Mouse (Mus musculus) urinary bladder, postnatal 25 days (tissue): Measurements from ENCODE around the gene S100a9.

Source experiments
- DNase-seq: peaks from one replicate; pipeline ENCODE4 v3.0.0; 2022; ENCODE audit warnings: low spot score

Gene S100a9

DNA sequence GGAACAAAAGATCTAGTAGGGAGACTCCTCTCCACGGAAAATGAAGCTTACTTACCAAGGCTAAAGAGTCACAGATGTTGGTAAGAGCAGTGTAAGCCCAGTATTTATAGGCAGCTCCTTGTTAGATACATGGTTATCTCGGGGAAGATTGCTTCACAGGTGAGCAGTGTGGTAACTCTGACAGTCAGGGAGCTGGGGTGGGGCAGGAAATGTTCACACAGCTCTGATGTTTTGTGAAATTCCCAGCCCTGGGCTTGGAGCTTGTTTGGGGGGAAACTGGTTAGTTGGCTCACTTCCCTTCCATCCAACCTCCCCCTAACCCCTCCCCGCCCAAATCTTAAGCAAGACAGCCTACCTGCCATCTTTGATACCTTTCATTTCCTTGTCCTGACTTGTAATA lies at the start of gene S100a9:
TSS of gene S100a9 (minus strand) at position 109 of the 400 bp plus-strand sequence.
- DNase-seq: no peak

- no peak for DNase-seq
Observed at GRCm38 (mm10) chr3:90726606-90727005, 31.1 kb upstream of the S100a9 start, which contains the start of gene Pglyrp4. Pglyrp4 (plus strand) TSS chr3:90726906.

- peak; percentile 89 for DNase-seq
Observed at GRCm38 (mm10) chr3:90709591-90710460, 14.3 kb upstream of the S100a9 start.

DNA sequence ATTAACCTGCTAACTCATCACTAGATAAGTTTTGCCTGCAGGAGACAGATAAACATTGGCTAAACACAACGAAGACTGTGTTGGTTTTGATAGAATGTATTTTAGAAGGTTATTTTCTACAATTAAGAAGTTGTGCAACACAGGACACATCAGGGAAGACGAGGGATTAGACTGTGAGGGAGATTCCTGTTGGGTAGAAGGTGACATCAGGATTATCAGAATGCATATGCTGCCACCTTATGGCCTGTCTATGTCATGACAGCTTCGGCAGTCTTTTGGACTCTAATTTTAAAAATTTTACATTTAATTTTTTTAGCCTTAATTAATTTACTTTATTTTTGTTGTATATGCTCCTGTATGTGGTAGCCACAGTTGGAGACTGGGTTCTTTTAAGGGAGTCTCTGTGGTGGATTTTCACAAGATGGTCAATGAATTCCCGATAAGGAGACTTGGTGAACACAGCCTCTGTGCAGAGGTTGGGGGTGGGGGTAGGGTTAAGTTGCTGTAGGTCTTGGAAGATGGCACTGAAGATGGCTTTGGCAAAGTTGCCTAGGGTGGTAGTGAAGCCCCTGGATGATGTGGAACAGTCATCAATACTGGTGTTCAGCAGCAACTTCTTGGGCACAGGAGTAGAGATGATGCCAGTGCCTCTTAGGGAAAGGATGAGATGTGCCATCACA lies 13.1 kb upstream of the S100a9 start:
- no peak for DNase-seq

GRCm38 (mm10) chr3:90702244-90702643 lies 6.7 kb upstream of the S100a9 start:
- DNase-seq: no peak

DNA sequence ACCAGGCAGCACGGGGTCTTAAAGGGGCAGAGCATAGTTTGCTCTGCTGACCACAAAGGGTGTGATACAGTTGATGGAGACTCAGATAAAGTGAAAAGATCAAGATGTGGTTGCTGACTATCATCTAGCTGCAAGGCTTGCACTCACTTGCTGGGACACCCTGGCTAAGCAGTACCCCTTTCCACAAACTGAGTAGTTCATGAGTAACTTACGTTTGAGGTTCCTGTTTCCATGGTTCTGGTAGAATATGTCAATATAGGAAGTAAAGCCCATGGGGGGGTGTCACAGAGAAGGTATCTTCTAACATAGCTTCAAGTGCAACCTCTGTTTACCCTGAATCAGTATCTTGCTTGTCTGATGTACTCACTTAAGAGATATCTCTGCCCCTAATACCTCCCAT lies 2.0 kb downstream of the S100a9 start:
- DNase-seq: no peak

DNA sequence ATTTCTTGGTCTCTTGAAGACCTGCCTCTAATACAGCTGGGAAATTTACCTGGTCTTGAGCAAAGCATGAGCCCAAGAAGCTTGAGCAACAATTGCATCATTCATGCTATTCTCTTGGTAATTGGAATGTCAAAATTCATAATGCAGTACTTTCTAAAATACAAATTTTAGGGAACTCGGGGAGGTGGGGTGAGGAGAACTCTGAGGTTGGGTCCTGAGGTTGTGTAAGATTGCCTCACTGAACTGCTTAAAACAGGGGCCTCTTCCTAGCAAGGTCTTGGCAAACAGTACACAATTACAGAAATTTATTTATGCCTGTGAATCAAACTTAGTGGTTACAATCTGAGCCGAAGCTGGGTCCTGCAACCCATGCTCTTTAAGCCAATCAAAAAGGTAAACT lies 8.7 kb downstream of the S100a9 start:
- no peak for DNase-seq

GRCm38 (mm10) chr3:90683929-90684328 lies 11.6 kb downstream of the S100a9 start:
- DNase-seq: no peak

GRCm38 (mm10) chr3:90678656-90679055 lies 16.9 kb downstream of the S100a9 start:
- DNase-seq: no peak

DNA sequence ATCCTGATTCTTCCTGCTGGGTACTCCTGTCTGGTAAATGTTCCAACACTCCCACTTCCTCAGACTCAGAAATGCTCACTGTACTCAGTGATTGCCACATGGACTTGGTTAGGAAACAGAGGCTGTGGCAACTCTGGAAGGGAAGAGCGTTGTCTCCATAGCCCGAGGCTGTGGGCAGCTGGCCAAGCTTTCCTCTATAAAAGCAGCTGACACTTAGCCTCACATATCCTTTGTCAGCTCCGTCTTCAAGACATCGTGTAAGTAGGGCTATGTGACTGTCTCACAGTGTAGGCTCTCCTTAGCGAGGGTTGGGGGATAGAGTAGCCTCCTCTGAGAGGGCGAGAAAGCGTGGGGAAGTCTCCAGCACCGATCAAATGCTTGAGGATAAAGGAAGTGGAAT lies 26.7 kb downstream of the S100a9 start, which contains the start of gene S100a8:
TSS of gene S100a8 (plus strand) at position 133 of the 400 bp plus-strand sequence.
- no peak for DNase-seq

DNA sequence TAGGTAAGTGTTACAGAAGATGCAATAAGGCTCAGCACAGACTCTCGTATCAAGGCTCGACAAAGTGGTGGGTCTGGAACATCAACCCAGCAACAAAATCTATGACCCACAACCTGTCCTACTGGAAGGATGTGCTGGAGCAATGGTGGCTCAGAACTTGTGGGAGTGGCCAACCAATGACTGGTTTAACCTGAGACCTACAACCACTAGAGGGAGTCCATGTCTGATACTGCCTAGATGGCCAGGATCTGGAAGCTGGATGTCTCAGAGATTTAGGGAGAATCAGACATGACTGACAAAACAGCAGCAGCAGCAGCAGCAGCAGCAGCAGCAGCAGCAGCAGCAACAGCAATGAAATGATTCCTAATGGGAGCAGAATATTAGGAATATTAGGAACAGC lies 31.3 kb downstream of the S100a9 start:
- DNase-seq: no peak

GRCm38 (mm10) chr3:90659364-90660044 lies 36.0 kb downstream of the S100a9 start:
- DNase-seq: no peak

GRCm38 (mm10) chr3:90657405-90657804 lies 38.1 kb downstream of the S100a9 start:
- DNase-seq: no peak

- DNase-seq: no peak
Observed at GRCm38 (mm10) chr3:90653717-90654116, 41.8 kb downstream of the S100a9 start, which contains the start of gene S100a7a. S100a7a (plus strand) TSS chr3:90654017.

GRCm38 (mm10) chr3:90652878-90653508 lies 42.5 kb downstream of the S100a9 start:
- DNase-seq: peak; percentile 71

GRCm38 (mm10) chr3:90649832-90650231 lies 45.7 kb downstream of the S100a9 start:
- no peak for DNase-seq

DNA sequence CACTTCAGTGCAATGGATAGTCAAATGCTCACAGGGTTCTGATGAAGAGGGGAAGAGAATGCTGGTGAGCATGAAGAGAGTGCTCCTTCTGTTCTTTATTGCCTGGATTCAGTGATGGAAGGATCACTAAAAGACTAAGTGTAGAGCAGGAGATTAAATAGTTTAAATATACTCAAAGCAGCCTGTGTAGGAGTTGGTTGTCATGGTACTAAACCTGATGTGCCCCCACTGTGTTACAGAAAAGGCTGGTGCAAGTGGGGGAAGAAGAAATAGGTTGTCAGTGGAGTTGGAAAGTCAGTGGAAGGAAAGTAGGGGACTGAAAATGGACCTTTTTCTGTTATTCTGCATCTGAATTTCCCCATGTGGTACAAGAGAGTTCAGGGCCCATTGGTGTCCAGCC lies 46.5 kb downstream of the S100a9 start:
- no peak for DNase-seq

- DNase-seq: no peak
Observed at GRCm38 (mm10) chr3:90647291-90647690, 48.2 kb downstream of the S100a9 start.

DNA sequence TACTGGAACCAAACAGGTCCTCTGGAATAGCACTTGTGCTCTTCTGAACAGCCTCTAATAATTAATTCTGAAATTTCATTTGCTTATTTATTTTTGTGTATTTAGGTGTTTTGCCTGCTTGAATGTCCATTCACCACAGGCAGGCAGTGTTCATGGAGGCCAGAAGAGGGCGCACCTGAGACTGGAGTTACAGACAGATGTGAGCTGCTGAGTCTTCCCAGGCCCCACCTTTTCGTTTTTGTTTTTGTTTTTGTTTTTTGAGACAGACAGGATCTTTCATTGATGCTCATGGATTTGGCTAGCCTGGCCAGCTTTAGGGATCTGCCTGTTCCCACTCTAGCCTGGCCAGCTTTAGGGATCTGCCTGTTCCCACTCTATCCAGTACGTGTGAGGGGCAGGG lies 51.3 kb downstream of the S100a9 start:
- peak; percentile 41 for DNase-seq
